Mouse (Mus musculus) effector memory CD4-positive, alpha-beta T cell, adult 7 months (primary cell): Measurements from ENCODE around the gene H2-Q6. TPM values are rescaled to one million over a fixed set of nuclear protein-coding genes. Genes with fewer than 3 reads are reported as not detected.

Experiments
- polyA plus RNA-seq: library from polyadenylated mRNA; unstranded; fragments of 100-300 nt; shearing (Covaris generic); gene quantifications from one replicate; pipeline ENCODE4 v1.2.1, GENCODE M21; 2017

The H2-Q6 gene
- polyA plus RNA-seq, result 1,228 TPM

DNA sequence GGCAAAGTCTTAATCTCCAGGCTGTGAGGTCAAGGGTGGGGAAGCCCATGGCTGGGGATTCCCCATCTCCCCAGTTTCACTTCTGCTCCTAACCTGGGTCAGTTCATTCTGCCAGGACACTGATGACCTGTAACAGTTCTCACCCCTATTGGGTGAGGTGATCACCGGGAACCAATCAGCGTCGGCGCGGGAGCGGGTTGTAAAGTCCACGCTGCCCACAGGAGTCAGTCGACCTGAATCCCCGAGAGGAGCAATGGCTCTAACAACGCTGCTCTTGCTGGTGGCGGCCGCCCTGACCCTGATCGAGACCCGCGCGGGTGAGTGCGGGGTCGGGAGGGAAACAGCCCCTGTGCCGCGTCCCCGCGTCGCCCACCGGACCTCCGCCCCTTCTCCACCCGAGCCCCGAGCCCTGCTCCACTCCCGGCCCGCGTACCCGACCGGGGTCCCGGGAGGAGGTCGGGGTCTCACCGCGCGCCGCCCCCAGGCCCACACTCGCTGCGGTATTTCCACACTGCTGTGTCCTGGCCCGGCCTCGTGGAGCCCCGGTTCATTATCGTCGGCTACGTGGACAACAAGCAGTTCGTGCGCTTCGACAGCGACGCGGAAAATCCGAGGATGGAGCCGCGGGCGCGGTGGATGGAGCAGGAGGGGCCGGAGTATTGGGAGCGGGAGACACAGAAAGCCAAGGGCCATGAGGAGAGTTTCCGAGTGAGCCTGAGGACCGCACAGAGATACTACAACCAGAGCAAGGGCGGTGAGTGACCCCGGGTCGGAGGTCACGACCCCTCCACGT, at the start of gene H2-Q6:
H2-Q6 (plus strand) TSS at position 227 of the 793 bp plus-strand sequence.

DNA sequence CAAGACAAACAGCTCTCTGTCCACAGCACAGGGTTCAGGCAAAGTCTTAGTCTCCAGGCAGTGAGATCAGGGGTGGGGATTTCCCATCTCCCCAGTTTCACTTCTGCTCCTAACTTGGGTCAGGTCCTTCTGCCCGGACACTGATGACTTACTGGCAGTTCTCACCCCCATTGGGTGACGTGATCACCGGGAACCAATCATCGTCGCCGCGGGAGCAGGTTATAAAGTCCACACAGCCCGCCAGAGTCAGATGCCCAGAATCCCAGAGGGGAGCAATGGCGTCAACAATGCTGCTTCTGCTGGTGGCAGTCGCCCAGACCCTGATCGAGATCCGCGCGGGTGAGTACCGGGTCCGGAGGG, 45.3 kb upstream of the H2-Q6 start, which contains the start of gene H2-Q4:
H2-Q4 (plus strand) TSS at position 249 of the 360 bp plus-strand sequence.

DNA sequence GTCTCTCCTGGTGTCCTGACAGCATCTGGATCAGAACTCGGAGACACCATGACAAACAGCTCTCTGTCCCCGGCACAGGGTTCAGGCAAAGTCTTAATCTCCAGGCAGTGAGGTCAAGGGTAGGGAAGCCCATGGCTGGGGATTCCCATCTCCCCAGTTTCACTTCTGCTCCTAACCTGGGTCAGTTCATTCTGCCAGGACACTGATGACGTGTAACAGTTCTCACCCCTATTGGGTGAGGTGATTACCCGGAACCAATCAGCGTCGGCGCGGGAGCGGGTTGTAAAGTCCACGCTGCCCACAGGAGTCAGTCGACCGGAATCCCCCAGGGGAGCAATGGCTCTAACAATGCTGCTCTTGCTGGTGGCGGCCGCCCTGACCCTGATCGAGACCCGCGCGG, 14.2 kb downstream of the H2-Q6 start, which contains the start of gene H2-Q7:
H2-Q7 (plus strand) TSS at position 271 of the 400 bp plus-strand sequence.

GRCm38 (mm10) chr17:35469842-35470751, 45.4 kb downstream of the H2-Q6 start, which contains the start of gene H2-Q10:
TSS of gene H2-Q10 (plus strand) at chr17:35470089.

Other genes starting within 250 kb of the H2-Q6 start
- gene Aif1, start 248.8 kb upstream of the H2-Q6 start, polyA plus RNA-seq, result not detected
- 4.4 TPM for gene Lst1, start 236.4 kb upstream of the H2-Q6 start, polyA plus RNA-seq
- gene Ltb, start 230.4 kb upstream of the H2-Q6 start, polyA plus RNA-seq, result 1,113 TPM
- 156 TPM for gene Tnf, start 222.8 kb upstream of the H2-Q6 start, polyA plus RNA-seq
- gene Lta, start 219.5 kb upstream of the H2-Q6 start, polyA plus RNA-seq, result 55.4 TPM
- gene Gm16181, start 204.0 kb upstream of the H2-Q6 start, polyA plus RNA-seq, result not detected
- gene Atp6v1g2, start 191.2 kb upstream of the H2-Q6 start, polyA plus RNA-seq, result 4.8 TPM
- 15.0 TPM for gene Nfkbil1, start 189.1 kb upstream of the H2-Q6 start, polyA plus RNA-seq
- gene Ddx39b, start 183.1 kb upstream of the H2-Q6 start, polyA plus RNA-seq, result 149 TPM
- 6,702 TPM for gene H2-D1, start 162.1 kb upstream of the H2-Q6 start, polyA plus RNA-seq
- 0.89 TPM for gene H2-Q1, start 104.4 kb upstream of the H2-Q6 start, polyA plus RNA-seq
- gene H2-Q2, start 82.6 kb upstream of the H2-Q6 start, polyA plus RNA-seq, result 19.2 TPM
- gene H2-Q4, start 45.2 kb upstream of the H2-Q6 start, polyA plus RNA-seq, result 42.4 TPM
- gene H2-Q7, start 14.3 kb downstream of the H2-Q6 start, polyA plus RNA-seq, result 3,053 TPM
- 189 TPM for gene H2-Q10, start 45.2 kb downstream of the H2-Q6 start, polyA plus RNA-seq
- gene Pou5f1, start 81.2 kb downstream of the H2-Q6 start, polyA plus RNA-seq, result not detected
- gene Tcf19, start 92.0 kb downstream of the H2-Q6 start, polyA plus RNA-seq, result 15.7 TPM
- gene Cchcr1, start 92.2 kb downstream of the H2-Q6 start, polyA plus RNA-seq, result 15.3 TPM
- gene Psors1c2, start 108.4 kb downstream of the H2-Q6 start, polyA plus RNA-seq, result not detected
- gene Cdsn, start 127.3 kb downstream of the H2-Q6 start, polyA plus RNA-seq, result 1.5 TPM
- gene 2300002M23Rik, start 142.6 kb downstream of the H2-Q6 start, polyA plus RNA-seq, result not detected
- gene Sfta2, start 176.7 kb downstream of the H2-Q6 start, polyA plus RNA-seq, result not detected
- not detected for gene Gm9573, start 201.8 kb downstream of the H2-Q6 start, polyA plus RNA-seq
- 0.48 TPM for gene Mucl3, start 218.8 kb downstream of the H2-Q6 start, polyA plus RNA-seq
- gene Vars2, start 242.7 kb downstream of the H2-Q6 start, polyA plus RNA-seq, result 11.9 TPM
- 18.6 TPM for gene Gtf2h4, start 248.9 kb downstream of the H2-Q6 start, polyA plus RNA-seq